Comparison of ENCODE assay signal across 17 mouse cellular contexts in genomic region chr6:112327793-112328192, GRCm38 (mm10). TPM values are rescaled to one million over a fixed set of nuclear protein-coding genes. Genes with fewer than 3 reads are reported as not detected.
DNase-seq lines count a peak whose midpoint lies in the region; ATAC-seq and TF ChIP-seq lines count a peak whose summit lies in the region.
"Had no signal": no experiment of that assay in that cellular context is flagged by ENCODE, and none has a peak within 500 bp of the region (broad histone marks: within the 10 kb centered on the region; RNA-seq: fewer than 3 reads in every experiment).

No protein-coding gene starts in this region.

- H3K4me1 ChIP-seq in kidney, embryonic 16.5 days (ENCODE audit: insufficient read depth, low read length), result 0 out of 2 replicates have a peak, but pooled peaks cover 3% of the 10 kb centered on the region
- peaks cover 14% of the 10 kb centered on the region for H3K4me1 ChIP-seq in heart, embryonic 13.5 days
- H3K4me1 ChIP-seq in kidney, postnatal 0 days (replicated peaks; ENCODE audit: insufficient read depth, low read length), result 0 out of 2 replicates have a peak, but pooled peaks cover 3% of the 10 kb centered on the region
- H3K4me1 ChIP-seq: limb, embryonic 13.5 days had no signal

- no peak overlapping the region for H3K4me2 ChIP-seq in kidney, embryonic 16.5 days (replicated peaks; ENCODE audit: low read depth, low read length)
- no peak overlapping the region for H3K4me2 ChIP-seq in heart, embryonic 13.5 days
- H3K4me2 ChIP-seq in kidney, postnatal 0 days (ENCODE audit: low read length), result no peak overlapping the region
- H3K4me2 ChIP-seq: limb, embryonic 13.5 days; neural tube, embryonic 13.5 days had no signal

- no peak overlapping the region for H3K4me3 ChIP-seq in kidney, embryonic 16.5 days (ENCODE audit: low read length)
- H3K4me3 ChIP-seq in heart, embryonic 13.5 days, result no peak overlapping the region
- H3K4me3 ChIP-seq in kidney, postnatal 0 days (replicated peaks; ENCODE audit: low read depth, low read length), result no peak overlapping the region
- H3K4me3 ChIP-seq: limb, embryonic 13.5 days; neural tube, embryonic 13.5 days had no signal

- no peak overlapping the region for H3K9ac ChIP-seq in kidney, embryonic 16.5 days (replicated peaks; ENCODE audit: low read length)
- H3K9ac ChIP-seq in heart, embryonic 13.5 days, result no peak overlapping the region
- H3K9ac ChIP-seq in kidney, postnatal 0 days (ENCODE audit: low read depth, low read length), result no peak overlapping the region
- H3K9ac ChIP-seq: limb, embryonic 13.5 days; neural tube, embryonic 13.5 days had no signal

- no peak for ATAC-seq in kidney, embryonic 16.5 days (ENCODE audit: low FRiP score, low TSS enrichment)
- ATAC-seq in heart, embryonic 13.5 days (ENCODE audit: extremely low read depth, insufficient number of reproducible peaks, low FRiP score, low TSS enrichment), result no peak
- ATAC-seq in kidney, postnatal 0 days (replicated peaks; ENCODE audit: low FRiP score, low read depth), result no peak
- ATAC-seq: inflammation-experienced regulatory T-cells, adult 6 months; midbrain, embryonic 16.5 days had no signal

- H3K27me3 ChIP-seq in kidney, embryonic 16.5 days (ENCODE audit: insufficient read depth, low read length), result no peaks in the 10 kb centered on the region
- no peaks in the 10 kb centered on the region for H3K27me3 ChIP-seq in heart, embryonic 13.5 days (replicated peaks)
- H3K27me3 ChIP-seq in kidney, postnatal 0 days (ENCODE audit: insufficient read depth, low read length), result no peaks in the 10 kb centered on the region
- H3K27me3 ChIP-seq: limb, embryonic 13.5 days; neural tube, embryonic 13.5 days had no signal

- no peaks in the 10 kb centered on the region for H3K36me3 ChIP-seq in kidney, embryonic 16.5 days (ENCODE audit: insufficient read depth, low read length)
- H3K36me3 ChIP-seq in heart, embryonic 13.5 days, result peaks cover 56% of the 10 kb centered on the region
- peaks cover 6% of the 10 kb centered on the region; the same call in 1 of the 2 replicates for H3K36me3 ChIP-seq in kidney, postnatal 0 days (ENCODE audit: insufficient read depth, low read length)
- H3K36me3 ChIP-seq: limb, embryonic 13.5 days; neural tube, embryonic 13.5 days had no signal

- WGBS in kidney, embryonic 16.5 days, result 41% methylated on average over 5 of the region's 5 CpGs
- 45% methylated on average over 5 of the region's 5 CpGs for WGBS in heart, embryonic 13.5 days
- WGBS in kidney, postnatal 0 days, result 32% methylated on average over 5 of the region's 5 CpGs

- peak; percentile 51 for DNase-seq in kidney, adult 11 months
- DNase-seq in kidney, postnatal 0 days (ENCODE audit: low spot score), result peak; percentile 43
- peak; percentile 59 for DNase-seq in lung, postnatal 36 days
- no peak for DNase-seq in gastrocnemius, postnatal 10 days
- no peak for DNase-seq in right cerebral cortex, postnatal 25 days
- DNase-seq: cerebellum, adult 8-10 months; layer of hippocampus, postnatal 36 days; right cerebral cortex, adult 18-20 months had no signal

- no peak overlapping the region for H3K27ac ChIP-seq in kidney, embryonic 16.5 days (ENCODE audit: low read length)
- peak overlapping the region; percentile 20; the same call in 1 of the 2 replicates for H3K27ac ChIP-seq in heart, embryonic 13.5 days (replicated peaks)
- H3K27ac ChIP-seq in kidney, postnatal 0 days, result no peak overlapping the region
- H3K27ac ChIP-seq: limb, embryonic 13.5 days; macrophage; neural tube, embryonic 13.5 days had no signal

- TF ChIP-seq CTCF in kidney, postnatal 0 days (IDR thresholded peaks at IDR 0.05; ENCODE audit: low read depth), result no peak

- no peaks in the 10 kb centered on the region for H3K9me3 ChIP-seq in kidney, embryonic 16.5 days (ENCODE audit: low read length)
- no peaks in the 10 kb centered on the region for H3K9me3 ChIP-seq in heart, embryonic 13.5 days
- H3K9me3 ChIP-seq in kidney, postnatal 0 days (replicated peaks; ENCODE audit: low read length), result no peaks in the 10 kb centered on the region
- H3K9me3 ChIP-seq: limb, embryonic 13.5 days; neural tube, embryonic 13.5 days had no signal

RNA-seq across cellular contexts. Expression of gene Lmcd1, which starts 54.2 kb away (rescaled TPM):
- 24.2 and 28.6 TPM in 2 replicates for polyA plus RNA-seq in kidney, embryonic 16.5 days (2015; fragmentation: Nextera tagmentation; extraction: Ambion mirVana)
- polyA plus RNA-seq in heart, embryonic 13.5 days (2015; fragmentation: Nextera tagmentation; extraction: Ambion mirVana), result 47.8 and 56.7 TPM in 2 replicates
- 34.3 and 34.4 TPM in 2 replicates for polyA plus RNA-seq in kidney, postnatal 0 days (2015; fragmentation: Nextera tagmentation; extraction: Ambion mirVana)
- 10 to 100 TPM; 76.1 to 89.7 TPM for total RNA-seq in gastrocnemius, postnatal 10 days (2021)
- total RNA-seq: granulocyte monocyte progenitor cell, adult 5-6 weeks; MEL had no signal
- polyA plus RNA-seq: inflammation-experienced regulatory T-cells, adult 6 months; macrophage had no signal

Comparison
In these comparisons a context has a peak if more than half of its experiments do, and no peak if none do; other contexts are left out.
1. DNase-seq: peak in kidney, adult 11 months (single experiment), kidney, postnatal 0 days (single experiment) and lung, postnatal 36 days (single experiment); none in gastrocnemius, postnatal 10 days (single experiment) and right cerebral cortex, postnatal 25 days (single experiment).